Mouse (Mus musculus): ENCODE results near the gene Fcgr3.

GRCm38 (mm10) chr1:171096110-171096964, 31.6 kb upstream of the Fcgr3 start:
- TF ChIP-seq POLR2A (IDR thresholded peaks at IDR 0.05; ENCODE audit: extremely low read depth, insufficient read depth, low read length): no peak
- no peak for TF ChIP-seq CTCF (IDR thresholded peaks at IDR 0.05; ENCODE audit: low read depth, low read length)
